Mouse (Mus musculus) macrophage (primary cell): ENCODE measurements around the gene Gm4131. TPM values are rescaled to one million over a fixed set of nuclear protein-coding genes. Genes with fewer than 3 reads are reported as not detected.

ENCODE experiments used
- H3K27ac ChIP-seq: fragments of 350-480 bp; formaldehyde crosslinking; 2 replicates; pipeline ENCODE4 v1.9.0; 2021
- H3K36me3 ChIP-seq: fragments of 350-480 bp; formaldehyde crosslinking; 2 replicates; pipeline ENCODE4 v1.9.0; 2021; ENCODE audit errors: inconsistent target
- H3K4me3 ChIP-seq: fragments of 350-480 bp; formaldehyde crosslinking; 2 replicates; pipeline ENCODE4 v1.9.0; 2021; ENCODE audit errors: inconsistent target
- H3K79me2 ChIP-seq: fragments of 350-480 bp; formaldehyde crosslinking; 2 replicates; pipeline ENCODE4 v1.9.0; 2021; ENCODE audit errors: inconsistent target
- WGBS: methylation state at CpG from one replicate; pipeline ENCODE4 v1.1.7; 2026; ENCODE audit warnings: inconsistent platforms; ENCODE audit not compliant: missing documents; 5-methylcytosine and 5-hydroxymethylcytosine counted together
- polyA plus RNA-seq: library from polyadenylated mRNA; stranded (reverse); fragments of 250-400 nt; gene quantifications from 3 replicates; pipeline ENCODE4 v1.2.4, GENCODE M21; 2018; ENCODE audit warnings: inconsistent platforms

Gene Gm4131
- polyA plus RNA-seq, 1 experiment from 2014 or later = not detected

DNA sequence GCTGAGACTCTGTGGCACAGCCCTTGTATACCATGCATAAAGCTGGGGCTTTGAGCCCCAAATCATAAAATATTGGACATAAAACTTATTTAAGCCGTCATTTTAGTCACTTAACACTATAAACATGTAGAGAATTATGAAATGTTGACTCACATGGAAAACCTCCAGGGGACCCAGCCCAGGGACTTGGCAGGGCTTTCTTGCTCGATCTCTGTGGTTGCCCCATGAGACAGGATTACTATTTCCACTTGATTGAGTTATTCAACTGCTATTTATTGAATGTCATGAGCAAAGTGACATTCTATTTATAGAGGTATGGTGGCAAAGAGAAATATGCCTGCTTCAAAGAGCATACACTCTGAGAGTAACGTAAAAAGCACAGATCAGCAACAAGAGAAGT lies 57.4 kb downstream of the Gm4131 start:
- H3K4me3 ChIP-seq = no peak overlapping the region
- 76% methylated on average over 3 of the region's 3 CpGs for WGBS
- H3K36me3 ChIP-seq = no peaks in the 10 kb centered on the region
- no peak overlapping the region for H3K27ac ChIP-seq
- H3K79me2 ChIP-seq = no peaks in the 10 kb centered on the region

GRCm38 (mm10) chr14:62506261-62506660 lies 60.5 kb downstream of the Gm4131 start:
- no peaks in the 10 kb centered on the region for H3K36me3 ChIP-seq
- WGBS = 94% methylated on average over 3 of the region's 3 CpGs

DNA sequence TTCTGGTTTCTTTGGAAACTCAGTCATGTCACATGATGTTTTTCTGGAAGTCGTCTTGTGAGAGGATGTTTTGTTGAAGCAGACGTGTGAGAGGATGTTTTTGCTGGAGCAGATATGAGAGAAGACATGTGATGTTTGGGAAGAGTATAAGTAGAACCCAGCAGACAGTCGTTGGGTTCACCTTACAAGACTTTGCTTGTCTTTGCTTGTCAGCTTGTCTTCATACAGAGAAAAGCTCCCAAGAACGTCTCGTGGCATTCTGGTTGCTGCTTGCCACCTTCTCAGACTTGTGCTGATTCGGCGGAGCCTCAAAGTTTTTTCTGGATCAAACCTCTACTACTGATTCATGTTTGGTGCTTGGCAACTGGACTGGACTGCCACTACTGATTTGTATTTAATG lies 69.3 kb downstream of the Gm4131 start:
- no peaks in the 10 kb centered on the region for H3K36me3 ChIP-seq
- no peaks in the 10 kb centered on the region for H3K79me2 ChIP-seq
- no peak overlapping the region for H3K27ac ChIP-seq
- WGBS = 93% methylated on average over 7 of the region's 7 CpGs
- no peak overlapping the region for H3K4me3 ChIP-seq

More at GRCm38 (mm10) chr14:62506261-62506660, 60.5 kb downstream of the Gm4131 start:
- Histone ChIP-seq H3K79me2 (no peaks in the 10 kb centered on the region), H3K27ac (no peak overlapping the region), H3K4me3 (no peak overlapping the region)

DNA sequence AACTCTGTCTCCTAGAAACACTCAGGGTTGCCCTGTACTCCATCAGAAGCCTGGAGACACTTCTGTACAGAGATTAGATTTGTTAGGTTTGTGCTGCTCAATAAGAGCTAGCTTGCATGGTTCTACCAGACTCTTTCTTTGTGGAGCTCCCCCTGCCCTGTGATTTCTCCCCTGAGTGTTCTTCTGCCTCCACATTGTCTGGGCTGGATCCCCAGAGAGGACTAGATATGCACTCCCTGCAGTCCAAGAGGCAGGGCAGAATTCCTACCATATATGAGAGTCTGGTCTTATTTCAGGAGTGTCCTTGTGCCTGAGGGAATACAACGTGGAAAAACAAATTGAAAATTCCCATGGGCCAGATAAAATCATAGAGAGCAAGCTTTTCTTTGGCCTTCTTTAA lies 70.2 kb downstream of the Gm4131 start:
- no peak overlapping the region for H3K27ac ChIP-seq
- 80% methylated on average over 1 of the region's 1 CpGs for WGBS
- H3K36me3 ChIP-seq = no peaks in the 10 kb centered on the region
- H3K79me2 ChIP-seq = no peaks in the 10 kb centered on the region
- H3K4me3 ChIP-seq = no peak overlapping the region

GRCm38 (mm10) chr14:62493456-62493855 lies 73.3 kb downstream of the Gm4131 start:
- H3K36me3 ChIP-seq = no peaks in the 10 kb centered on the region
- no peak overlapping the region for H3K27ac ChIP-seq
- H3K4me3 ChIP-seq = no peak overlapping the region
- WGBS = 70% methylated on average over 5 of the region's 5 CpGs
- no peaks in the 10 kb centered on the region for H3K79me2 ChIP-seq

DNA sequence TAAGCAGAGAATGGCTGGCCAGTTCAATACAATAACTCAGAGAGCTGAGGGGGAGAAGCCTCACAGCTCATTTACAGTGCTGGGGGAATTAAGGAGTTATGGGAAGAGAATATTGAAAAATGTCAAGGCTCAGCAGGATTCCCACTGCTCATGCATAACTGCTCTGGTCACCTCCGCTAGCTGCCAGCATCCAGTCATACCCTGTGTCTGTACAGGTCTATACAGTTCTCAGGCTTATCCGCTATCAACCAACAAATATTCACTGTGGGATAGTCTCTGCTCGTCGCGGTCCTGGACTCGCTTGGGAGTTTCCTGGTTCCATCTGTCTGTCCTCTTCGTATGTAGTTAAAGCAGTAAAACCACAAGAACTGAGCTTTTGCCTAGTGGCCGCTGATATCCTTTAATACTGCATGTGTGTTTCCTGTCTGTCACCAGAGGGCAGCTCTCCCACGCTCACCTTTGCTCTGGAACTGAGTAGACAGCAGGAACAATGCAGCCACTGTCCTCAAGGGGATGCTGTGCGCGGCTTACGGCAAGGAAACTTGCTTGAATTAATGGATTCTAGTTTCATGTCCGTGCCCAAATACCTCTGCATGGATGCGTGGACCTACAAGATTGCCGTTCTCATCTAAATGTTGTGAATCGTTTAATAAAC lies 74.4 kb downstream of the Gm4131 start:
- 37% methylated on average over 16 of the region's 16 CpGs for WGBS

DNA sequence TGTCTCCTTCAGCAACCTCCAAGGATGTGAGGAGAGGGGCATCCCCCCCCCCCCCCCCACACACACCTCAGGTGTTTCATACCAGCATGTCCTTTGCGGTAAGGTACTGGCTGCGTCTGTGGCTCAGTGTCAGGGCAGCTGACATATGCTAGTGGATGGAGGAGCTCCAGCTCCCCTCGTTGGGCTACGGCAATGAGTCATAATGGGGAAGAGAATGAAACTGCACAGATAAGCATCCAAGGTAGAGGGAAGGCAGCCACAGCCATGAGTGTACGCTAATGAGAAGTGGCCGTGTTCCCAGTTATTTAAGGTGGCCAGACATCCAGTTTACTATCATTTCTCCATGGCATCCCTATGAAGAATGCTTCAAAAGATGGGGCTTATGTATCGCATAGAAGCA lies 78.5 kb downstream of the Gm4131 start:
- Histone ChIP-seq H3K27ac (no peak overlapping the region), H3K4me3 (no peak overlapping the region), H3K79me2 (no peaks in the 10 kb centered on the region), H3K36me3 (no peaks in the 10 kb centered on the region)
- 84% methylated on average over 7 of the region's 7 CpGs for WGBS

More for the DNA sequence above, 74.4 kb downstream of the Gm4131 start:
- H3K27ac ChIP-seq = no peak overlapping the region
- H3K4me3 ChIP-seq = no peak overlapping the region
- no peaks in the 10 kb centered on the region for H3K79me2 ChIP-seq
- H3K36me3 ChIP-seq = no peaks in the 10 kb centered on the region

GRCm38 (mm10) chr14:62481381-62481780 lies 85.3 kb downstream of the Gm4131 start:
- Histone ChIP-seq H3K27ac (no peak overlapping the region), H3K79me2 (no peaks in the 10 kb centered on the region), H3K36me3 (no peaks in the 10 kb centered on the region), H3K4me3 (no peak overlapping the region)
- WGBS = 53% methylated on average over 8 of the region's 8 CpGs

- H3K27ac ChIP-seq = no peak overlapping the region
- 87% methylated on average over 6 of the region's 6 CpGs for WGBS
- no peaks in the 10 kb centered on the region for H3K79me2 ChIP-seq
- H3K4me3 ChIP-seq = no peak overlapping the region
- H3K36me3 ChIP-seq = no peaks in the 10 kb centered on the region
These were observed 87.3 kb downstream of the Gm4131 start for GRCm38 (mm10) chr14:62479395-62479794.

DNA sequence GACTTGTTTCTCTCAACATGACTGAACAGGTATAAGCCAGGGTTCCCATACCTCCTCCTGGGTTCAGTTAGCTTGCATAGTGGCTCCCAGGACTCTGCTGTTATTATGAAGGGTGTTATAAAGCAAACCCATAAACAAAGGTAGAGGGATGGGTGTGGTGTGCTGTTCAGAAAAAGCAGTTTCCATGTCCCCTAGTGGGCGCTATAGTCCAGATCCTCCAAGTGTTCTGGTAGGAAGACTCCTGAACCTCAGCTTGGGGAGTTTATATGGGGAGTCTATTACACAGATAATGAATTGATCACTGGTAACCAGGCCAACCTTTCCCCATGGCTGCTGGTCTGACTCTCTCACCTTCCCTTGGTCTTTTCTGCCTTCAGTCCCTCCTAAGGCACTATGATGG lies 92.2 kb downstream of the Gm4131 start:
- no peaks in the 10 kb centered on the region for H3K79me2 ChIP-seq
- no peak overlapping the region for H3K27ac ChIP-seq
- H3K36me3 ChIP-seq = no peaks in the 10 kb centered on the region
- no peak overlapping the region for H3K4me3 ChIP-seq
- WGBS = 80% methylated on average over 1 of the region's 1 CpGs

- H3K27ac ChIP-seq = no peak overlapping the region
- no peaks in the 10 kb centered on the region for H3K79me2 ChIP-seq
- 94% methylated on average over 2 of the region's 2 CpGs for WGBS
- H3K36me3 ChIP-seq = no peaks in the 10 kb centered on the region
- H3K4me3 ChIP-seq = no peak overlapping the region
These were observed 94.7 kb downstream of the Gm4131 start for GRCm38 (mm10) chr14:62472061-62472460.

DNA sequence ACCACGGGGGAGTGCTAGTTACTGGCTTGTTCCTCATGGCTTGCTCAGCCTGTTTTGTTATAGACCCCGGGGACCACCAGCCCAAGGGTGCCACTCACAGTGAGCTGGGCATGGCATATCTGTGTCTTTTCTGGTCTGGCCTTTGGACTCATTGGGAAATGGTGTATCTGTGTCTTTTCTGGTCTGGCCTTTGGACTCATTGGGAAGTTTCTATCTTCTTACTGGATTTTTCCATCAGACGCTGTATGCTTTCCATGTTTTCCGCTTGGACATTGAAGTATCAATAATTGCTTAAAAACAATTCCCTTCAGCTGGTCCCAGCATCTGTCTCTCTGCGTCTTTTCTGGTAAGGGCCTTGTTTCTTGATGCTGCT lies 98.0 kb downstream of the Gm4131 start:
- H3K36me3 ChIP-seq = no peaks in the 10 kb centered on the region
- H3K4me3 ChIP-seq = no peak overlapping the region
- H3K79me2 ChIP-seq = no peaks in the 10 kb centered on the region
- H3K27ac ChIP-seq = no peak overlapping the region
- WGBS = 89% methylated on average over 5 of the region's 5 CpGs

GRCm38 (mm10) chr14:62468119-62468752 lies 98.5 kb downstream of the Gm4131 start:
- H3K27ac ChIP-seq = no peak overlapping the region
- 89% methylated on average over 6 of the region's 6 CpGs for WGBS
- no peak overlapping the region for H3K4me3 ChIP-seq
- H3K79me2 ChIP-seq = no peaks in the 10 kb centered on the region
- H3K36me3 ChIP-seq = no peaks in the 10 kb centered on the region

GRCm38 (mm10) chr14:62464966-62465365 lies 101.8 kb downstream of the Gm4131 start:
- Histone ChIP-seq H3K36me3 (no peaks in the 10 kb centered on the region), H3K27ac (no peak overlapping the region)
- 52% methylated on average over 9 of the region's 9 CpGs for WGBS

DNA sequence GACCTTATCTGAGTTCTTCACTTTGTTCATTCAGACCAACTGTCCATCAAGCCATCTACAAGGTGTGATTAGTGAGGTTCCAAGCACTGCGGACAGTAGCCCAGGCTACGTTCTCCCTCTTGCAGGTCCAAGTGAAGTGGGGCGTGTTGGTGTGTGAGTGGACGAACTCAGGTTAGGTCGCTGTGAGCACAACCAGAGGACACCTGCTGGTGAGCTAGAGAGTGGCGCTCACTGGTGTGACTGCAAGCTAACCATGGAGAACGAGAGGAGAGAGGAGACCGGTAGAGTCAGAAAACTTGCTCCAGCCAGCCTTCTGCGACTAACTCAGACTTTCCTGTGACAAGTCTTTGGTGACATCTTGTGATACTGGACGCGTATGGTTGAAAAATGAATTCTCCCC lies 107.2 kb downstream of the Gm4131 start:
- Histone ChIP-seq H3K36me3 (no peaks in the 10 kb centered on the region), H3K79me2 (no peaks in the 10 kb centered on the region)
- WGBS = 64% methylated on average over 11 of the region's 11 CpGs

More at GRCm38 (mm10) chr14:62464966-62465365, 101.8 kb downstream of the Gm4131 start:
- no peak overlapping the region for H3K4me3 ChIP-seq
- H3K79me2 ChIP-seq = no peaks in the 10 kb centered on the region

More for the DNA sequence above, 107.2 kb downstream of the Gm4131 start:
- H3K4me3 ChIP-seq = no peak overlapping the region
- no peak overlapping the region for H3K27ac ChIP-seq
